Mouse (Mus musculus) urinary bladder, adult 2 months (tissue): ENCODE measurements around the gene Sik1. TPM values are rescaled to one million over a fixed set of nuclear protein-coding genes. Genes with fewer than 3 reads are reported as not detected.

Experiments used
- DNase-seq: peaks from one replicate; pipeline ENCODE4 v3.0.0; 2022; ENCODE audit warnings: low spot score
- polyA plus RNA-seq: library from polyadenylated mRNA; depleted of rRNA; stranded (reverse); fragments of >200 nt; gene quantifications from 2 replicates; pipeline ENCODE4 v1.2.3, GENCODE M21; 2012

The Sik1 gene
- polyA plus RNA-seq, 1 experiment, result 32.3 TPM

DNA sequence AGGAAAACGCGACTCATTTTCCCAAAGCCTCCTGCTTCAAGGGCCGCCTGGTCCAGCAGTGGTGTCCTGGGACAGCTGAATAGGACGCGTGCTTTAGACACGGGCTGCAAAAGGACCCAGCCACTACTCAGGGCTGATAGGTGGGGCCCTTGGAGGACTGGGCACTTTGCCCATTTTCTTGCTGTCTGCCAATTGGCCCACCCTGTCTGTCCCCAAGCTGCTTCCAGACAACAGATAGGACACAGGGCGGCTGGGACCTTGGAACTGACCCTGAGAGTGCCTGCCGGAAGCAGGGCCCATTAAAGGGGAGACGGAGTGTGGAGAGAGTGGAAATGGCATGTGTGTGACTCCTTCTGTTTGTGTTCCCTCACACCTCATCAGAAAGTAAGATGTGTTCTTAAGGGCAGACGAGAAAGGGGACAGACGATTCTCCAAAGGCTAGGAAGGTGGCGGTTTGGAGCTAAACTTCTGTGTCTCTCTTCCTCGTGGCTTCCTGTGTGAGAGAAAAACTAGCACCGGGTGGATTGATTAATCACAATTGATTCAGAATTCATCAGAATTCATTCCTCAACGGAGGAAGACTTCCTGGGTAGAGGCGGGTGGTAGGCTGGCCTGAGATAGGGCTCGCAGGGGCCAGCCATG, 1.0 kb upstream of the Sik1 start:
- DNase-seq, result no peak

DNA sequence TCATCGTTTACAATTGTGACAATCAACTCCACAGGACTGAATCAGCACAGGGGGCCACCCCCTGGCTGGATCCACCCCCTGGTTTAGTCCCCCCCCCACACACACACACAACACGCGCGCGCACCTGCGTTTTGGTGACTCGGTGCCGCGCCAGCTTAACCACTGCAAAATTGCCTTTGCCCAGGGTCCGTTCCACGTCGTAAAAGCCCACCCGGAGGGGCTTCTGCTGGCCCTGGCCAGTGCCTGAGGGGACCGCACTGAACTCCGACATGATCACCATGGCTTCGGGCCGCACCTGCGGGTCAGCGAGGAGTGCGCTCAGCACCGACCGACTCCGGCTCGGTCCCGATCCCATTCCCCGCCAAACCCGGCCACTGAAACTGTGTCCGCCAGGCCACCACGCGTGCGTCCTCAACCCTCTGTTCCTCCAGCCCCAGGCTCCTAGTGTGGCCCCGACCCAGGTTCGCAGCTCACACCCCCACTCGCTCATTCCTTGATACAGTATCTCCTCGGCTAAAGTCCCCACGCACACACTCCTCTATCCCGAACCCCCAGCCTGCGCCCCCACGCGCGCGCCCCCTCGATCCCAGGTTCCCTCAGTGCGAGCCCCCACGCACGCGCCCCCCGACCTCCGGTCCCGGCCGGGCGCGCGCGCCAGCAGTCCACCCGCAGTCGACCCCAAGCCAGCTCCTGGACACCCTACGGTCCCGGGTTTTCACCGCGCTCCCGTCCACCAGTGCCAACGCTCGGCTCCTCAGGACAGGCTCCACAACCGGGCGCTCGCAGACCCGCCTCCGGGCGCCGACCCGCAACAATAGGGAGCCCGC, 621 bp downstream of the Sik1 start:
- peak; percentile 69 for DNase-seq

DNA sequence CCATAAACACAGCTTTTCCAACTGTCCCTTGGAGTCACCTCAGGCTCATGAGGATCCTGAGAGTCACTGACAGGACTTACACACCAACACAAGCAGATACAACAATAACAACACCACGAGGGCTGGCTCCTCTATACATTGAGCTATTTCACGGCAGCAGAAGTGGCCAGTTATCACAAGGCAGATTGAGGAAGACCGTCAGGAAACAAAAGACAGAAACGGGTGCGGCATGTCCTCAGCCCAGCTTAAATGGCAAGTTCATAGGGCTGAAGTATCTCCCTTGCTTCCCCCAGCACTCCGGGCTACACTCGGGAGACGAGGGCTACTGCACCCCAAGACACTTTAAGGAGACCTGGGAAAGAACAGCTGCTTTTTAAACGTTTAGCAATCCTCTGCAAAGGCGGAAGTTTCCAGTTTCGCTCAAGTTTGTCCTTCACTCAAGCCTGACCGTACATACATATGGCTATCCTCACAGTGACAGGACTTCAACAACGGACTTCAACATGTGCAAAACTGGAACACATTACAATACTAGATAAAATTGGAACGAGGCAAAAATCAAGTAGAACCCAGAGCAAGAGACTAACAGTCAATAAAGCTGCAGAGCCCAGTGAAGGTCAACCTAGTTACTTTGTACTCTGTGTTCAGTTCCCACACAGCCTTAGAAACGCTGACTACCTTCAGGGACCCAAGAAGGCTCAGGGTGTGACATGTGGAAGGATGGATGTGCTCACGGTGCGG, 2.0 kb downstream of the Sik1 start:
- no peak for DNase-seq

DNA sequence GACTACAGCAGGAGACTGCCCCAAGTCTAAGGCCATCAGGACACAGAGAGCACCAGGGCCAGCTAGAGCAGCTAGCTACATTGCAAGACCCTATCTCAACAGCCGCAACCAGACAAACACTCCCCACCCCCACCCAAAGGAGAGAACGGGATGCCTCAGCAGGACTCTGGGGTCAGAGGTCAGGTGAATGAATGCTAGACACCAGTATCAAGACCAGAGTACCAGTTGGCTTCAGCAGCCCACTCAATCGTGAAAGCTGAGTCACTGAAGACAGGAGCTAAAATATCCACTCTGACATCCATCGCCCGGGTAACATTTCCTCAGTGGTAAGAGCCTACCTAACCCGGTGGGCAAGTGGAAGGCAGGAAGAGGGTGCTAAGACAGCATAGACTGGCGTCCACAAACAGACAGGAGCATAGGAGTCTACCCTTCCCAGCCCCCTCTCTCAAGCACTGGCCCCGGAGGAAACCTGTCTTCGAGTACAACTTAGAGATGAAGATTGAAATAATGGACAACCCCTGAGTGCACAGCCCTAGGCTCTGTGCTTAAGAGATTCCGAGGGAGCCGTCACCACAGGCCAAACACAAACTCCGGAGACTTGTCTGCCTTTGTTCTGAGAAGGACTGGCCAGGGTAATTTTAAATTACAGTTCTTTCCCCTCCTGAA, 2.7 kb downstream of the Sik1 start:
- DNase-seq, result no peak

DNA sequence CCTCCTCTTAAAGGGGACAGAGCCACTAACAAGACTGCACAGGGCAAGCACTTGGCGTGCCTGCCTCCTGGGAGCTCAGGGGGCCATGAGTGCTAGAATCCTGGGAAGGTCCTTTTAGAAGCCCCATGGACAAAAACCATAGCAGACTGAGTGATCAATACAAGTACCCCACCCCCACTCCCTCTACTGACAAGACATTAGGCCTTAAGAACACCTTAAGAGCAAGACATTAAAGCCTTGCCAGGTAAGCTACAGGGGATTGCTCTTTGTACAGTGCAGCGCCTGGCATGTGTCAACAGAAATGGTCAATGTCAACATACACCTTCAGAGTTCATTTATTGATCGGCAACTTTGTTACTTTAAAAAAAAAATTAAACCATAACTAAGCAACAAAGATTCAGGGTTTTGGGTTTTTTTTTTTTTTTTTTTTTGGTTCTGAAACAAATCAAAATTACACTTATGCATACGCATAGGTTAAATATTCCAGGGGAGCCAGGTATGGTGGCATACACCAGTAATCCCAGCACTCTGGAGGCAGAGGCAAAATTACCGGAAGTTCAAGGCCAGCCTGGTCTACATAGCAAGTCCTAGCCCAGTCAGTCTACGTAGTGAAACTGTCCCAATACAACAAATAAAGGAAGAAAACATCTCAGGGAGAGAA, 3.7 kb downstream of the Sik1 start:
- DNase-seq, result no peak

DNA sequence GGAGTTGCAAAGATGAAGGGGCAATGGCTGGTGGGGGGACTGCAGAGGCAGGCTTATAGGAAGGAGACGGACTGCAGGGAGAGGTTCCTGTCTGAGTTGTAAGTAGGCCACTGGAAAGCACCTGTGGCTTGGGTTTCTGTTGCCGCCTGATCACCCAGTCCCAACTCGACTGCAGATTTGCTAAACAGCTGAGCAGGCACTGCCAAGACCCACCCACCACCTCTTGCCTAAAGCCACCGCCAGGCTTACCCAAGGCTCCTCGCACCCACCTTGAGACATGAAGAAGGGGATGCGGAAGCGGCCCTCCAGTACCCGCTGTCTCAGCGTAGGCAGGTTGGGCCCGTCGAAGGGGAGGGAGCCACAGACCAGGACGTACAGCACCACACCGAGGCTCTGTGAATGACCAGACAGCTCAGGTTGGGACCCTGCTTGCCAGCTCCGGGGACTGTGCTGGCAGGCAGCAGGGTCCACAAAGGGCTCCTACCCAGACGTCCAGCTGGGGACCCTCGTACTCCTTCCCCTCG, 5.1 kb downstream of the Sik1 start:
- no peak for DNase-seq

DNA sequence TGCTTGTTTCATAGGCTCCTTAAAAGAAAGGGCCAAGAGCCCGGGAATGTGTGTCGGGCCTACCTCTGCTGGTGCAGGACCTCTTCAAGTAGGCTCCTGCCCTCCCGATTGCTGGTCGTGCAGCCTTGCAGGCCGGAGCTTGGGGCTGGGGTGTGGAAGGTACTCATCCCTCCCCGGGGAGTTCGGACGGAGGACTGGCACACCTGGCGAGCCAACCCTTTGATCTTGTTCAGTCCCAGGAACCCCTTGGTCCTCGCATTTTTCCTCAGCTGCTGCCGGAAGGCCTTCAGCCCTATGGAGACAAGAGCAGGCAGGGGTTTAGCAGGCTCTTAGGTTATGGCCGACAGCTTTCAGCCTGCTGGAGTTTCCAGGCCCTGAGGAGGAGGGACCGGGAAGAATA, 8.6 kb downstream of the Sik1 start:
- no peak for DNase-seq

DNA sequence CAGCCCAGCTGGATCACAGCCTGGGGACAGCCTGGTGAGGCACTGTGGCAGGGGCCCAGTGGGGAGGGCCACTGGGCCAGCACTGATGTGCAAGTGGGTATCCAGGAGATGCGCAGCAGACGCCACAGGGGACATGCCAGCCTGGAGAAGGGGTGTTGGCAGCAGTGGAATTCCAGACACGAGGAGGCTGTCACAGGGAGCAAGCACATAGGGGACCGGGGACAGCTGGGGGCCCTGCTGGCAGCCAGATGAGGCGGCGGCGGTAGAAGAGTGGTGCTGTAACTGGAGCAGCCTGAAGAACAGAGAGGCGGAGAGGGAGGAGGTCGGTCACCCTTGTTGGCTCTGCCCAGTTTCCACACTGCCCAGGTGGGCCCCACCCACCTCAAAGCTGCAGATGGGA, 9.3 kb downstream of the Sik1 start:
- no peak for DNase-seq

DNA sequence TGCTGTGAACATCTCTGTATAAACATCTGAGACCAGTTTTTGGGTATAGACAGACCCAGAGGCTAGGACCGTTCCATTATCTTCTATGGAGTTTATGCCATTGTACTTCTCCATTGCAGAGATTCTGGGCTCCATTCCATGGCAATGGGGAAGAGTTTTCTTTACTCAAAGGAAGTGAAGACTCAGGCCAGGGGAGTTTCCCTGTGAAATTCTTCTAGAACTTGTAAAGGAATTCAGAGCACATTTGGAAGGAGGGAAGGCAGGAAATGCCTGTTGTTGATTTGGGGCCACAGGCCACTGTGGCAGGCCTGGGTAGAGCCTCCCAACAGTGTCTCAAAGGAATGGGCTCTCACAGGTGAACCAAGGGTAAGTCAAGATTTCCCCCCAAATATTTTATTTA, 11.7 kb downstream of the Sik1 start:
- DNase-seq, result no peak

DNA sequence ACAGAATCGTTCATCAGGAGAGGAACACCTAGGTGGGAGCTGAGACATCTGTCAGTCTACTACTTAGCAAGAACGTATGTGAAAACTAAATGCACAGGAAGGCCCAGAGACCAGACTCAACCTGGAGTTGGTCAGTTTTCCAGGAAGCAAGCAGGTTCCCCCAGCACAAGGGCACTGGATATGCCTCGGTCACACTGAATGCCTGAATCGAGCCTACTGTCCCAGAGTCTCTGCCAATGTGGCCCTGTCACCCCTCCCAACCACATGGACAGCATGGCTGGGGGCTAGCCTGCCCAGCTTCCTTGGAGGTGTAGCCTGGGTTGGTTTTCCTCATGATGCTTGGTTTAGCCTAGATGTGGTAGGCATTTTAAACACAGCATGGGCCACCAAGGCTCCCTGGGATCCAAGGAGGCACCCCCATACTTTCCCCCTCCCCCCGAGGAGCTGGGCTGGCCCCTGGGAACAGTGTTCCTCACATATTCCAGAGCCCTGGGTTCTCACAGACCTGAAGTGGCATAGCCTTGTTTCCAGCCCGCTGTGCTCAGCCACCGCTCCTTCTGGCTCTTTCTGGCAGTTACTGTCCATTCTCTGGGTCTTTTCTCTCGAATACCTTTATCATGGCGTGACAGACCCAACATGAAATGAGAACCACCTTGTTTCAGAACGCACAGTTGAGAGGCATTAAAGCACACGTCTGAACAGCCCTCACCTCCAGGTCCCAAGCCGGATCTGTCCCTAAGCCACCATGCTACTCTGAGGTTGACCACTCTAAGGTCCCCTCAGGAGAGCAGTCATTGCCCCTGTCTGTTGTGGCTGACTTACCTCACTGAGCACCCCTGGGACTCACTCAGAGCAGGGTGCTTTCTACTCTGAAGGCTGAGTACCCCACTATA, 12.4 kb downstream of the Sik1 start:
- DNase-seq, result no peak

DNA sequence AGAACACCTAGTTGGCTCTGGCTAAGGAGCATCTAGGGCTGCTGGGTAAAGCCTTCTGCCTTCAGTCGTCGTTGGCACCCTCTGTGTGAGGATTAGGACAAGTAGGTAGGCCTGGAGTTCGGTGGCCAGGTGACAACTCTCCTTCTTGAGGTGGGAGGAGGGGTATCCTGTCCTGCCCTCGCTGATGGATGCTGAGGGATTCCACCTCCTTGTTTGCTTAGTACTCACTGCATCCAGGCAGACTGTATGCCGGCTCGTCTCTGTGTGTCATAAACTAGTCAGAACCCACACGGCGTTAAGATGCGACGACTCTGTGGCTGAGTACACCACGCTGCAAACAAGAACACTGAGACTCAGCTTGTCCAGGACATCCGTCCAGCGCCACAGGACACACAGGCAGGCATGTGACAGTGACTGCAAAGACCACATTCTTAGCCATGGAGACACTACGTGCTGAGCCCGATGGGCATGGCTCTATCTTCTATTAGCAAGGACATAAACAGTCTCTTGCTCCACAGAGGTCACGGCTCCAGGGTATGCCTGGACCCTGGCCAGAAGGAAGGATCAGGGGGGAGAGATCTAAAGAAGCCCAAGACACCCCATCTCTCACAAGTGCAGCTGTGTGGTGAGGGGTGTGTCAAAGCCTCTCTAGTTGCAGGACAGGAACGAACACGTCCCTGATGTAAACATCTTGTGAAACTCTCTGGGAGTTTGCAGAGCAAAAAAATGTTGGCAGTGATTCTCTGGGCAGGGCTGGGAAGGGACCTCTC, 13.6 kb downstream of the Sik1 start:
- DNase-seq, result no peak

DNA sequence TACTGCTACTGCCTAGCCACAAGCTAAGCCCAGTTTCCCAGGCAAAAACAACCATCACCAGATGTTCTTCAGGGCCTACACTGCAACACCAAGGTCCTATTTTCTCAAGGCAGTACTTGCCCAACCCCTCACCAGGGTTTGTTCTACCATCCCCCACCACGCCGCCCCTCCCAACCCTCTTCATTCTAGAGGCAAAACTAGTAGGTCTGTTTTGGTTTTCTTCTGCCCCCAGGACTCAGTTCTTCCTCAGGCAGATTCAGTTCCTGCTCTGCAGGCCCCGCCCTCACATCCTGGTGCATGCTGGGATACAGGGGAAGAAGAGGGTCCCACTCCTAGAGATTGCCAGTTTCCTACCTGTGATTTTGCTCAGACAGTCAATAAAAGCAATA, 14.2 kb downstream of the Sik1 start:
- DNase-seq, result no peak

DNA sequence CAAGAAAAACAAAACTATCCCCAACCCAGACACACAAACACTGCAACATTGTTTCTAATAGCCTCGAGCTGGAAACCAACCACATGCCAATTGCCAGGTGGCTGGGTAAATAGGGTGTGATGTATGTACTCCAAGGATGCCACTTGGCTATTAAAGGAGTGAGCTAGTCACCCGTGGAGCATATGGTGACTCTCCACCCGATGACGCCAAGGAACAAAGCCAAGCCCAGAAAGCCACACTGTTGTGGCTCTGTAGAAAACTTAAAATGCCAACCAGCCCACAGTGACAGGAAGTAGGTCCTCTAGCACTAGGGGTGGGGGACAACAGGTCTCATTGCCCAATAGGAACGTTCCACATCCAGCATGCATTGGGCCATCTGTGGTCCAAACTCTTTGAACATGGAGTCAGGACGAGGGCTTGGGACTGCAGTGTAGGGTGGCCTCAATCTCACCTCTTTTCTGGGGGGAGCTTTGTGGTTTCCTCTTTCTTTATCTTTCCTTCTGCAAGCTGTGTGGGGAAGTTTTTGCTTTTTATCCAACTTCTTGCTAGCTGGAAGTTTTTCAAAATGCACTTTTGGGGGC, 15.1 kb downstream of the Sik1 start:
- no peak for DNase-seq

DNA sequence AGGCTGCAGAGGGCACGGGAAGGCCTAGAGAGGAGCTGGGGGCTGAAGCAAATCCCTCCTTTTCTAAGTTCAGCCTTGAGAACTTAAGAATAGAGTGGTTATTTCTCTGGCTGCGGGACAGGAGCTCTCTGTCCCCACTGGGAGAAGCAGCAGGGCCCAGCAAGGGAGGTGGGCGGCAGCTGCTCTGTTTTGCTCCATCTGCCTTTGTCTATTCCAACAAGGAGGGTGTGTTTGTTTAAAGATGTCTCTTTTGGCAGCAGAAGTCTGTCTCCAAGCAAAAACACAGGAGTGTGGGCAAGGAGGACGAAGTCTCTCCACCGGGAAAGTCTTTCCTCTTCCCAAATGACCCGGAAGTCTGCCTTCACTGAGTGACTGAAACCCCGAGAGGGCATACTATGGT, 18.8 kb downstream of the Sik1 start:
- no peak for DNase-seq

DNA sequence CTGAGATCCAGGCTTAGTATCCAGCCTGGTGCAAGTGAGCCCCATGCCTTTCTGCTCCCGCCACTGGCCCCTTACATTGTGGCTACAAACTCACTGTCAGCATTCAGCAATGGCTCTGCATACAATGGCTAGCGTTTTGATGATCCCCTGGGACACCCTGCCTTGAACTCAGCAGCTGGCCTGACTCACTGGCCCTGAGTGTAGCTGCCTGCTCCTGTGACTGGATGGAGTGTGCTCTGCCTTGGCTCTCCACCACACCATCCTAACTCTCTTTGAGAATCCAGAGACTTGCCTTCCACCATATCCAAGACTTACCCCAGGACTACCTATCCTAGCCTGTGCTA, 19.4 kb downstream of the Sik1 start:
- no peak for DNase-seq

DNA sequence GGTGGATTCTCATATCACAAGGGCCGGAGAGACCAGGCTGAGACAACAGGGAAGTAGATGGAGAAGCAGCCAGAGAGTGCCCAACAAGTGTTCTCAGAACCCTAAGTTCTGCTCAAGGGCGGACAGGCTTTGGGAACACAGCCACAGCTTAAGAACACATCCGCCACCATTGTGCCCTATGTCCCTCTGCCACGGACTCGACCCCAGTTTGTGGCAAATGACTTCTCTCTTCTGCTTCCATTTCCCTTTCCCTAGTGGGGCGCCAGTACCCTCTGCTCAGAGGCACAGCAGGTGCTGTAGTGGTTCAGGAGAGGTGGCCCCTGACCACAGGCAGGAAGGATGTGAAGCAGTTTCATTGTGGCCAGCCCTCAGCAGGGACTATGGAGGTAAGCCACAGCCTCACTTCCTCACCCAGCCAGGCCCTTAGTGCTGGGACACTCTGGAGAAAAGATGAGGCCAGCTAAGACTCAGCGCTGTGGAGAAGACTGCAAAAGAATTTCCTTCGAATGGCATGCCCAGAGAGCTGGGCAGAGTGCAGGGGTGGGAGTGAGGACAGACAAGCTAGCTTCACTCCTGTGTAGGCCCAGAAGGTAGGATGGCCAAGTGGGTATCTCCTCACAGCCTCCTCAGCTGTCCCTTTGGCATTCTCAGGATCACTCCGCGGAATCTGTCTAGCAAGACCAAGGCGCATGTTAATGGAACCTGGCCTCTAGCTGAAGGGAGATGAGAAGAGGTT, 19.9 kb downstream of the Sik1 start:
- DNase-seq, result no peak

DNA sequence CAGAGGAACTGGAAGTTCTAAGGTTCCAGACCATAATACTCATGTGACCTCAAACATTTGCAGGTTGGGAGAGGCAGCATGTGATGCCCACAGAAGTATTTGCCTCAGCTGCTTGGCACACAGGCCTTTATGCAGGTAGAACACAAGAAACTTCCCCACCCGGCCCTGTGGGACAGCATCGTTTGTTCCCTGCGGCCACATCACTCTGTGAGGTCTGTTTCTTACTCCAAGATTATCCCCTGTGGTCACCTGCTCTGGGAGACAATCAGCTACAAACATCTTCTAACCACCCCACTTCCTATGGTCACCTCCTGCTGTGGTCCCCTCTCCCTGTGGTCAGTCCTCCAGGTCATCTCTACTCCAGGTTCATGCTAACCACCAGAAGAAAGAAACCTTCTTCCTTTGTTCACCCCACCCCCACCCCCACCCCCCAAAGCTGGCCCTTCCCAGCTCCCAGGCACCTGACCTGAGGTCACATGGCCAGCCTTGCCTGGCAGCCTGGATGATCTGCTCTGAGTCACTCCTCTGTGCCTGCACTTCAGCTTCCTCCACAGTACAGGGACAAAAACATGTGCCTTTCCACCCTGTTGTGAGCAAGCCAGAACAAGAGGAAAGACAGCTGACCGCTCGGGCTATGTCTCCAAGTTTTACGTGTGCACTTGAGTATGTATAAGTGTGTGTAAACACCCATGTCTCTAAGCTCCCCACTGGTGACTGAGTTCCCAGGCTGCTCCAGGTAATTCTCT, 21.1 kb downstream of the Sik1 start:
- no peak for DNase-seq

DNA sequence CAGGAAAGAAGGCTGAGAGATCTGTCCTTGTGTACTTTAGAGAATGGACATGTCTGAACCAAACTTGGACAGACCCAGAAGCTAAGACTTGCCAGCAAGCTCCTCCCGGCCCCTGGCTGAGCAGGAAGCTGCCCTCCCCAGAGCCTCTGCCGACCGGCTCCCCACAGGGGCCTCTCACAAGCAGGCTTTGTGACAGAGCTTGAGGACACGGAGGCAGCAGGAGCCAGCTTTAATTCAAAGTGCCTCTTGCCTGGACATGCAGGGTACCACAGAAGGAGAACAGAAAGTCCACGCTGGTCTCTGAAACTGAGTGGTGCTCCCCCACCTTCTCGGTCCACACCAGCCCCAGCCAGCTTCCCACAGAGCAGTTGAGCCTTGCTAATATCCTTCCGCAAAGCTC, 21.9 kb downstream of the Sik1 start:
- no peak for DNase-seq
